Mouse (Mus musculus): ENCODE results near the gene Srrm4.
A peak's percentile ranks its signal among the peaks of the same experiment; 100 is the strongest.

Gene Srrm4

DNA sequence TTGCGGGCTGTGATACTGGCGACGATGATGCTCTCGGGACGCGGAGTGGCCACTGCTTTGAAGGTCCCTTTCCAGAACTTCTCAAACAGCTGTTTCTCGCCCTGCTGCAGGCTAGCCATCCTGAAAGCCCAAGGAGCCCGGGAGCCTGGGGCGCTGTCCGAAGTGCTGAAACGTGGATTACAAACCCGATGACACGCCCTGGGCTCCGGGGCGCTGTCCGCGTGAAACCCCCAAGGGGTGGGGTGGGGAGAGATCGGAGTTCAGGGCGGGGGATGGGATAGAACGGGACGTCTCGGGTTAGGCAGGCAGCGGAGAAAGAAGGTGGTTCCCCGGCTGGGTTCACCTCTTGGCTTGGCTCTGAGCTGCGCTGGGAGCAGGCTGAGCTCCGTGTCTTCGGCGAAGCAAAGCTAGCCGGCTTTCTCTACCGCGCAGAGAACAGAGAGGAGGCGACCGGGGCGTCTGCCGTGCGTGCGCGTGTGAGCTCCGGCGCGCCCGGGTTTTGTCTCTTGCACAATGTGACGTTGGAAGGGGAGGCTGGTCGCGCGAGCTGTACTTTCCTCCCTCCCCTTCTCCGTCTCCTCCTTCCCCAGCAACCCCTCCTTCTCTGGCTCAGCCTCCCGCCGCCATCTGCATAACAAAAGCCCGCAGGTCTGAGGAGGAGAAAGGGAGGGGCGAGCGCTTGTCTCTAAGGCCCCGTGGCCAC lies at the start of gene Srrm4:
TSS of gene Srrm4 (minus strand) at position 472 of the 703 bp plus-strand sequence.
- peak; percentile 89 for DNase-seq (ENCODE audit: extremely low spot score)

GRCm38 (mm10) chr5:116592801-116593430 lies 1.3 kb upstream of the Srrm4 start:
- DNase-seq (ENCODE audit: extremely low spot score) = peak; percentile 62

- peak; percentile 66 for DNase-seq (ENCODE audit: extremely low spot score)
Measured at GRCm38 (mm10) chr5:116592049-116592800, 608 bp upstream of the Srrm4 start.

DNA sequence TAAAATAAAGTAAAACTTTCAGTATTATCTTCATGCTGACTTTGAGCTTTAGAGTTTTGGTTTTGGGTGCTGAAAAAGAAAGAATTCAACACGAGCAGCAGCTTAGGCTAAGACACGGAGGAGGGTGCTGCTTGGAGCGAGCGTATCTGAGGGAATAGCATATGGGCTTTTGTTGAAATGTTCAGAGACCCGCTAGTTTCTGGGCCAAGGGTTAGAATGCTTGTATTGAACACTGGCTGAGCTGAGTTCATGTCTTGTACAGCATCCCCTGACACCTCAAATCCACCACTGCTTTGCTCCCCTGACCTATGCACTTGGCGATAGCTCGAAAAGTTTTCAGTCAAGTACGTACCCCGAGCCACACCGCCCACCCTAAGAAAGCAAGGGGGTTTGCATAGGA lies 919 bp downstream of the Srrm4 start:
- no peak for DNase-seq (ENCODE audit: extremely low spot score)

GRCm38 (mm10) chr5:116589631-116590030 lies 2.0 kb downstream of the Srrm4 start:
- DNase-seq (ENCODE audit: extremely low spot score) = no peak

DNA sequence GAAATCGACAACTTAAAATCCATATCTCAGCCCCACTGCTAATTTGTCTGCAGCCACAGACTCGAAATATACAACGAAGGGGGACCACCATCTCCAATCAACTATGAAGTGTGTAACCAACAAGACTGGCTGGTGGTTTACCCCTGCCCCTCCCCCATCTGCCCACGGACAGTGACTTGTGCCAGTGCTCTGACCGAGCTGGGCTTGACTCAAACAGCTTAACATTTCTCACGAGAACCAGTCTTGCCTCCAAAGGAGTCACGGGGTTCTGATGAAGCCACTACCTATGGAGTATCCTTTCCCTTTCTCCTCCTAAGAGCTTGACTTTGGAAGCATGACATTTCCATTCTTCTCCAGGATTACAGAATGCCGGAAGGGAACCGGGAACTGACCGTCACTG lies 2.8 kb downstream of the Srrm4 start:
- no peak for DNase-seq (ENCODE audit: extremely low spot score)

DNA sequence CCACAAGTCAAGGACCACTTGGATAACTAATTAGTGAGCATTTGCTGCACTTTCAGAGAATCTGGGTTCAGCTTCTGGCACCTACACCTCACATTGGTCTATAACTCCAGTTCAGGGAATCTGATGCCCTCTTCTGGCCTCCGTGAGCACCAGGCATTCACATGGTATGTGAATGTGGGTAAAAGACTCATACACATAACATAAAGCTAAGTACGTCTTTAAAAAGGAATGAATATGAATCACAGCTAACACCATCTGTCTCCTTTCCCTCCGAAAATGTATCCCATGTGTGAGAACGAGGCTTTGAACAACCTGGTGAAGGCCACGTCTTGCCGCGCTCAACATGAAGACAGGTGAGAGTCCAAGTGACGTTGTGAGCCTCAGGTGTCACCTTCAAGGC lies 12.1 kb downstream of the Srrm4 start:
- DNase-seq (ENCODE audit: extremely low spot score) = no peak

GRCm38 (mm10) chr5:116577082-116577481 lies 14.5 kb downstream of the Srrm4 start:
- DNase-seq (ENCODE audit: extremely low spot score) = no peak

GRCm38 (mm10) chr5:116573307-116573706 lies 18.3 kb downstream of the Srrm4 start:
- no peak for DNase-seq (ENCODE audit: extremely low spot score)

- no peak for DNase-seq (ENCODE audit: extremely low spot score)
Measured at GRCm38 (mm10) chr5:116571936-116572335, 19.7 kb downstream of the Srrm4 start.

- DNase-seq (ENCODE audit: extremely low spot score) = peak; percentile 64
Measured at GRCm38 (mm10) chr5:116571232-116571861, 20.3 kb downstream of the Srrm4 start.

GRCm38 (mm10) chr5:116570566-116570965 lies 21.1 kb downstream of the Srrm4 start:
- DNase-seq (ENCODE audit: extremely low spot score) = no peak

DNA sequence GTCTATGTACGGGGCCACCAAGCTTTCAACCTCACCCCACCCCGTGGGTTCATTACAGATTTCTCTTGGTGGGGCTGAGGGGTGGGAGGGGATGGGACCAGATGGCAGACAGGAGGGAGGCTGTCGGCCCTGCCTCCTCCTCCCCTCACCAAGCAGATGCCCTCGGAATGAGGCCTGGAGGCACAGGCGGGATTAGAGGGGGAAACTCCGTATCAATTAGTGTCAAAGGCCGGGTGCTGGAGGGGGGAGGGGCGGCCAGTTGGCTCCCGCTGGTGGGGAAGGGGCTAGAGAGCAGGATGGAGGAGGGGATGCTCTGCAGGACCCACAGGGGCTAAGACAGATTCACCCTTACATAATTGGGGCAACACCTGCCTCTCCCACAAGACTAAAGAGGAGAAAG lies 22.0 kb downstream of the Srrm4 start:
- peak; percentile 78 for DNase-seq (ENCODE audit: extremely low spot score)

DNA sequence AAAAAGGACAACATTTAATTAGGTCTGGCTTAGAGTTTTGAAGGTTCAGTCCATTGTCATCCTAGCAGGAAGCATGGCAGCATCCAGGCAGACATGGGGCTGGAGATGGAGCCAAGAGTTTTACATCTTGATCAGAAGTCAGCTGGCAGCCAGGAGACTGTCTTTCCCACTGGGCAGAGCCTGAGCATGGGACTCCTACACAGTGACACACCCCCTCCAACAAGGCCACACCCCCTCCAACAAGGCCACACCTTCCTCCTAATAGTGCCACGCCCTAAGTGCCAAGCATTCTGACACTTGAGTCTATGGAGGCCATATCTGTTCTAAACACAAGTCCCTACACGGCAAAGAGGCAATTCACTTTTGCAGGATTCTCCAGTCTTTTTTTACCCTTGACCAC lies 23.6 kb downstream of the Srrm4 start:
- no peak for DNase-seq (ENCODE audit: extremely low spot score)

DNA sequence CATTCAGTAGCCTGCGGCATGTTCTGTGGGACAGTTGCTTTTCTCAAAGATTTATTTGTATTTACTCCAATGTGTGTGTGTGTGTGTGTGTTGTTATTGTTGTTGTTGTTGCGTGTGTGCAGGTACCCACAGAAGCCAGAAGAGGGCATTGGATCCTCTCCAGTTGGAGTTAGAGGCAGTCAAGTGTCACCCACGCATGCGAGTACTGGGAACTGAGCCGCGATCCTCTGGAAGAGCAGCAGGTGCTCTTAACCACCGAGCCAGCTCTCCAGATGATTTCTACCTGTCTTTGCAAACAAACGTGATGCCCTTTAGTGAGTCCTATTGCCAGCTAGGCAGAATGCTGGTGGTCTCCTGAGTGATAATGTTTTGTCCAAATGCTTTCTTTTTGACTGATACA lies 24.3 kb downstream of the Srrm4 start:
- DNase-seq (ENCODE audit: extremely low spot score) = no peak

DNA sequence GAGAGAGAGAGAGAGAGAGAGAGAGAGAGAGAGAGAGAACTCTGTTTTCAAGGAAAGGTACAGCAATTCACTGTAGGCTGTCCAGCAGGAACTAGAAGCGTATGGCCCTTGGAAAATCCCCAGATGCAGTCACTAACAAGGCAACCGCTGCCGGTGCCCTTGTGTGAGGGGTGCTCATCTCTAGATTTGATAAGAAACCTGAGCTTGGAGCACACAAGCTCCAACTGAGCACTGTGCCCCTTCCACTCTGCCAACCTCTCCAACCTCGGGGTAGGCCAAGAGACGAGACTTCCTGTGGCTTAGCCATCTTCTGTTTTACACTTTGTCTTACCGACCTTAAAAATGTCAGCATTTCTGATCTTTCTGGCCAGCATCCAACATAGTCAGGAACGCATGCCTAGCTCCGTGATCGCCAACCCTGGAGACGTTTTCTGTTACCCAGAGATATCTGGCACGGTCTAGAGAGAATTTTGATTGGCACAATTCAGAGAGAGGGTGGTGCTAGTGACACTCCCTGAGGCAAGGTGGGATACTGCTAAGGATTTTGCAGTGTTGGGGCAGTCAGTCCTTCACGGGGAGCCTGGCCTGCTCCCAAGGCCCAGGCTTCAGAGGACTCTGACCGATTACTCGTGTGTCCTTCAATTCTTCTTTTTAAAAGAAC lies 25.1 kb downstream of the Srrm4 start:
- DNase-seq (ENCODE audit: extremely low spot score) = no peak

- DNase-seq (ENCODE audit: extremely low spot score) = no peak
Measured at GRCm38 (mm10) chr5:116565573-116565972, 26.0 kb downstream of the Srrm4 start.

GRCm38 (mm10) chr5:116564391-116564790 lies 27.2 kb downstream of the Srrm4 start:
- DNase-seq (ENCODE audit: extremely low spot score) = no peak

GRCm38 (mm10) chr5:116563713-116564112 lies 27.9 kb downstream of the Srrm4 start:
- no peak for DNase-seq (ENCODE audit: extremely low spot score)

GRCm38 (mm10) chr5:116559091-116559490 lies 32.5 kb downstream of the Srrm4 start:
- no peak for DNase-seq (ENCODE audit: extremely low spot score)

GRCm38 (mm10) chr5:116556614-116557013 lies 35.0 kb downstream of the Srrm4 start:
- DNase-seq (ENCODE audit: extremely low spot score) = no peak

- DNase-seq (ENCODE audit: extremely low spot score) = peak; percentile 41
Measured at GRCm38 (mm10) chr5:116553868-116554267, 37.7 kb downstream of the Srrm4 start.
